Mouse (Mus musculus) G1E (cell line): ENCODE data around the gene Atrnl1.

Experiments
- CTCF ChIP-seq: IDR thresholded peaks from 2 replicates; pipeline ENCODE4 v1.5.1; 2012; ENCODE audit warnings: low read depth, low read length, inconsistent platforms, mixed read lengths
- POLR2AphosphoS5 ChIP-seq: IDR thresholded peaks from 2 replicates; pipeline ENCODE4 v1.6.1; 2012; ENCODE audit warnings: low read depth, low read length, inconsistent platforms; ENCODE audit not compliant: insufficient replicate concordance
- TAL1 ChIP-seq: conservative IDR thresholded peaks from 2 replicates; pipeline ENCODE4 v1.6.1; 2012; ENCODE audit warnings: low read depth, low read length, inconsistent platforms, mixed read lengths

- TF ChIP-seq CTCF (no peak), POLR2AphosphoS5 (no peak), TAL1 (no peak)
Observed at GRCm38 (mm10) chr19:58036166-58036565, 425.3 kb downstream of the Atrnl1 start.
